Mouse (Mus musculus) heart, adult 18-20 months (tissue): ENCODE measurements around the gene Pgm5. TPM values are rescaled to one million over a fixed set of nuclear protein-coding genes. Genes with fewer than 3 reads are reported as not detected.
A peak's percentile ranks its signal among the peaks of the same experiment; 100 is the strongest.
"Not testable (repeated sequence)": the region's sequence is repeated elsewhere in the genome, so short reads cannot be mapped to it uniquely, and the experiment has no call there.

ENCODE experiments used
- DNase-seq, 2 experiments: peaks; one replicate each; pipeline ENCODE4 v3.0.0; 2021 to 2022; ENCODE audit warnings: mixed read lengths in 1 of 2
- long read RNA-seq, 2 experiments: library from polyadenylated mRNA; stranded (forward); transcript quantifications; one replicate each; pipeline ENCODE4 v2.0.0; 2021
- total RNA-seq, 2 experiments: library from RNA; stranded (reverse); gene quantifications; 2 replicates each; pipeline ENCODE4 v1.2.3; 2021

Pgm5 gene
- total RNA-seq, result 100 to 1,000 TPM; 108 TPM
- long read RNA-seq, experiment 1, partial matches to known transcripts, result 0 of 4 reads
- long read RNA-seq, experiment 1, other reads (novel, unspliced or antisense), result 4 of 4 reads
- long read RNA-seq, experiment 2, partial matches to known transcripts, result 0 of 4 reads
- long read RNA-seq, experiment 2, other reads (novel, unspliced or antisense), result 3 of 4 reads

DNA sequence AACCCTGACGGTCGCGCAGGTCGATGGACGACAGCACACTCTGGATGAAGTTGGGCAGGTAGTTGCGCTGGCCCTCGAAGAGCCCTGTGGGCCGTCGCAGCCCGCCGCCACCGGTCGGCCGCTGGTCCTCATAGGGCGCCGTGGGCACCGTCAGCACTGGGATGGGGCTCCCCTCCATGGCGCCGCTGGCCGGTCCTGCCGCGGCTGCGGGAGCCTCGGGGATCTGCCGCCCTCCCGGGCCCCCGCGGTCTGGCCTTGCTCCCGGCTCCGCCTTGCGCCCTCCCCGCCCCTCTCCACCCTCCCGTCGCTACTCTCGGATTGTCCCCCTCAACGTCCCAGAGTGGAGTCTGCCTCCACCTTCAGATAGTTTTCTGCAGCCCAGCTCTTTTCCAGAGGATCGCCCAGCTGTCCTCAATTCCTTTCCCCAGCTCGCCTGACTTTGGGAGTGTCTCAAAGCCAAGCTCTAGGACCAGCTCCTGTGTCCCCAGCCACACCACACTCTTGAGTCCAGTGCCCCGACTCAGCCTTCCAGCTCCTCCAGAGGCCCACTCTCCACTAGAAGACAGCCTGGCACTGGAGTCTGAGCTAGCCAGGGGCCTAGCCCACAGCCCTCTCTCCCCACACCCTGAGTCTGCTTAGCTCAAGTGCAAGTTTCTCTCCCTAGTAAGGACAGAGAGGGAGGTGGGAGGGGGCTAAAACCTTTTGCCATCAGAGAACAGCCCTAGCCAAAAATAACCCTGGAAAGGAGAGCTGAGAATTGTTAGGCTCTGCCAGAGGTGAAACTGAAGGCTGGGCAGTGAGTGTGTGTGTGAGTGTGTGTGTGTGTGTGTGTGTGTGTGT lies at the start of gene Pgm5:
Gene Pgm5, minus strand, starts transcription at position 244 of the 840 bp plus-strand sequence.
- peak; percentile 67 to 73 for DNase-seq

DNA sequence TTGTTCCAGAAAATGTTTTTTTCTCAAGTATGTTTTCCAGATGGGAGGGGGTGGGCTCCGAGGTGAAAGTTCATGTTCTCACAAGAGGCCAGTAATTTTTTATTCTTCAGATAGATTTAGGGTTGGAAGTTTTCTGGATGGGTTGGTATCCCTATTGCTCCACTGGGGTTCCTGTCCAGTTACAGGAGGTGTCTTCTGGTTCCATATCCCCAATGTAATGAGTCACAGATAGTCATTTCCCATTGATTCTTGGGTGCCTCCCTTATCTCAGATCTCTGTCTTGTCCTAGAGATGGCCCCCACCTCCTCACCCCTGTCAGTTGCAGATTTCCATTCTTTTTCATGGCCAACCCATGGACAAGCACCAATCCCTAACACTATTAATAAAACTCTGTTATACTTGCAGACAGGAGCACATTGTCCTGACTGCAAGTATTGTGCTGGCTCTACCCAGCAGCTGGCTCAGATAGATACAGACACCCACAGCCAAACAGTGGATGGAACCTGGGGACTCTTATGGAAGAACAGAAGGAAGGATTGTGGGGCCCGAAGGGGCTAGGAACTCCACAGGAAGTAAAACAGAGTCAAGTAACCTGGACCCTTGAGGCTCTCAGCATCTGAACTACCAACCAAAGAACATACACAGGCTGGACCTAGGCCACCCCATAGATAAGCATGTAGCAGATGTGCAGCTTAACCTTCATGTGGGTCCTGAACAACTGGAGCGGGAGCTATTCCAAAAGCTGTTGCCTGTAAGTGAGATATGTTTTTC lies 46.9 kb upstream of the Pgm5 start:
- no peak for DNase-seq

DNA sequence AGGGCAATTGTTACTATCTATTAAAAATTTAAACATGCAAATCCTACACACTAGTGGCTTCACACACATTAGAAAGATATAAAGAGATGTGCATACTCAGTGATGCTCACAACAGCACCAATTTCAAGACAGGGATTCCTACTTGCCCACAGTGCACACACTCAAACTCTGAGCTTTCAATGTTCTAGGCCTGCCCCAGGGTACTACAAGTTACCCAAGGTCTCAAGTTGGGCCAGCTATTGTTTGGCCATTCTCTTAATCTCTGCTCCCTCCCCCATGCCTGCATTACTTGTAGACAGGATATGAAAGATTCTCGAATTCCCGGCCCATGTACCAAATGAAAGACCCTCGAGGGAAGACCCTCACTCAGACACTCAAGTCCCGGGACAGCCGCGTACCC lies 46.0 kb upstream of the Pgm5 start:
- DNase-seq, result no peak

DNA sequence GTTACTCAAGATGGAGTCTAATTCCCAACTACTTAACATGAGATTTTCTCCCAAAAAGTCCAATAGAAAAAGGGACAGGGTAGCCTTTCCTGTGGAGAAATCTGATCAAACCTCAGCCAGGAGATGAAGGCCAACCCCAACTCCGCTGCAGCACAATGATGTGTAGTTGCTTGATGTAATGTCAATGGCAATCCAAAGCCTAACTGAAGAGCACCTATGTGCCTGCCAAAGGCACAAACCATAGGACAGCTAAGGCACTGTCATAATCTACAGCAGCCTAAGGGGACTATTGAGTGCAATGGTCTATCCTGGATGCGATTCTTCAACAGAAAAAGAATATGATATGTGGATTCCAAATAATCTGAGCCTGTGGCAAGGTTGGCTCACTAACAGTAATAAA lies 41.2 kb upstream of the Pgm5 start:
- no peak for DNase-seq

DNA sequence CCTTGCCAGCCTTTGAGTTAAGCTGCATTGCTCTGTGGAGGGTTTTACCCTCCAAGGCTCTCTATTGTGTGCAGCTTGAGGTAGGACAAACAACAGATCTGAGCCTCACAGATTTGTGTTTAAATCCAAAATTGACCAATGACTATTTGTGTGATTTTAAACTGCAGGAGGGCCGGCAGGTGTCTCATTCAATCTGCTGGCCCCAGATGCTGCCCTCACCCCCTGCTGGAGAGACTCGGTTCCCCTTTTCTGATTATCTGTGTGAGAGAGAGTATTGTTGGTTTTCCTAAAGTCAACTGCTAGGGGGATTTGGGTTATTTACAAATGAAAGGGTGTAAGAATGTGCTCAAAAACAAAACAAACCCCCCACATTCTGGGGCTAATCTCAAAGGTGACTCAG lies 40.6 kb upstream of the Pgm5 start:
- DNase-seq, result no peak

DNA sequence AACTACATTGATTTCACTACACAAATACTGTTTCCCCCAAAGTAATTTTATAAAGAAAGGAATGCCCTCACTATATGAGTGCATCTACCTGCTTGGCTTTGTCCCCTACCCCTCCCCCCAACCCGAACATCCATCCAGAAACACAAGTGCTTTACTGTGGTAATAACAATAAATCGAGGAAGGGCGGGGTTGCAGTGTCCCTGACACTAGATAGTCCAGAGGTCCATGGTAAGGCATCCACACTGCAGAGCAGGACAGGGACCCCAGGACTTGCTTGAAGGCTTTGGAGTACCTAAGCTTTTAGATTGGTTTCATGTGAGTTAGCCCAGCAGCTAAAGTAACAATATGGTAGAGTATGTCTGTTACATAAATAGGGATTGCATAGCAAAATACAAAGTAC lies 40.0 kb upstream of the Pgm5 start:
- no peak for DNase-seq

DNA sequence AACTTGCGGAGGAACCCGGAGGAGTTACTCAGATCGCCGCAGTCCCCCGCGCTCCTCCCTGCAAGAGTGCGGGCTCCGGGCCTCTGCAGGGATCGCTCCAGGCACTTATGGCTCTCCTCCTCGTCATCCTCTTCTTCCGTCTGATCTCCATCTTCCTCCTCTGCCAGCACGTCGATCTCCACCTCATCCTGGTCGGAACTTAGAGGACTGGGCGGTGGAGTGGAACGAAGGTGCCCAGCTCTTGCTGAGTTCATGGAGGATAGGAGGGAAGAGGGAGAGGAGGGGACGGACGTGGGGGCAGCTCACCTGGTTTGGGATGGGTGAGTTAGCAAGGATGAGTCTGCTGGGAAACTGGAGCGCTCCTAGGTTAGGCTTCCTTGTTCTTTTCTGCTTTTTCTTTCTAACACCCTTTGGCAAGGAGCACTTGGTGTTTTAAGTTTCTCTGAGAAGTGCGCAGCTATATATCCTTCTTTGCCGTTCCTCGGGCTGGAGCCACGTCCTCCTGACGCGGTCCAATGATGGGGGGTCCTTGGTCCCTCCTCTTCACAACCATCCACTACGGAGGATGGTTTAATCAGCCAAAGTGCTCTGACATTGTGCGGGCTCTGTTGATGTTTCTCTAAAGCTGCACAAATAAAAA lies 39.0 kb upstream of the Pgm5 start, which contains the start of gene Foxd4:
Gene Foxd4, minus strand, starts transcription at position 617 of the 640 bp plus-strand sequence.
- no peak for DNase-seq

DNA sequence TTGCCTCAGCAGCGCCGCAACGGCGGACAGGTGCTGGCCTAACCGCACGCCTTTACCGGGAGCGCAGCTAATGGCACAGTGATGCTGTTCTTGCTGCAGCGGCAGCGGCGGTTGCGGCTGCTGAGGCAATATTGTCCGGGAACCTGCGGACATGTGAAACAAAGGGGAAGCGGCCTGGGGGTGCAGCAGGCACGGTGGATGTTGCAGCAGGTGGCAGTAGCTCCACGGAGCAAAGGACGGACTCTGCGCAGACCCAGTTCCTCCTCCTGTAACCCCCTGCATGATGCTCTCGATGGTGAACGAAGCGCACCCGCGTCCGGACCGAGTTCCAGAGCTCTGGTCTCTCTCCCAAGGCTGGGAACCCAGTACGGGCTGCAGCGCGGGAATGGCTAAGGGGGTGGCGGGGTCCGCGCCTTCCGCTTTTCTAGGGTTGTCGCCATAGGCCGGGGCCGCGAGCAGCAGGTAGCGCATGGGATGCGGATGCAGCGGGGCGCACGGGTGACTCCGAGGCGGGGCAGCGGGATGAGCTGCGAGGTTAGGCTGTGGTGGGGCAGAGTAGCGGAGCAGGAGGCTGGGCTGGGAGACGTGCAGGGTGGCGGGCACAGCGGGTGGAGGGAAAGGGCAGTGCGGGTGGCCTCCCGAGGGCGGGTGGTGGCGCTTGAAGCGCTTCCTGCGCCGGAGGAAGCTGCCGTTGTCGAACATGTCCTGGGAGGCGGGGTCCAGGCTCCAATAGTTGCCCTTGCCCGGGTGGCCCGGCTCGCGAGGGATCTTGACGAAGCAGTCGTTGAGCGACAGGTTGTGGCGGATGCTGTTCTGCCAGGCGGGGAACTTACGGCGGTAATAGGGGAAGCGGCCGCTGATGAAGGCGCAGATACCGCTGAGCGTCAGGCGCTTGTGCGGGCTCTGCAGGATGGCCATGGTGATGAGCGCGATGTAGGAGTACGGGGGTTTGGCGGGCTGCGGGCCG lies 38.2 kb upstream of the Pgm5 start:
- peak in 1 of 2 experiments; percentile 29 for DNase-seq

DNA sequence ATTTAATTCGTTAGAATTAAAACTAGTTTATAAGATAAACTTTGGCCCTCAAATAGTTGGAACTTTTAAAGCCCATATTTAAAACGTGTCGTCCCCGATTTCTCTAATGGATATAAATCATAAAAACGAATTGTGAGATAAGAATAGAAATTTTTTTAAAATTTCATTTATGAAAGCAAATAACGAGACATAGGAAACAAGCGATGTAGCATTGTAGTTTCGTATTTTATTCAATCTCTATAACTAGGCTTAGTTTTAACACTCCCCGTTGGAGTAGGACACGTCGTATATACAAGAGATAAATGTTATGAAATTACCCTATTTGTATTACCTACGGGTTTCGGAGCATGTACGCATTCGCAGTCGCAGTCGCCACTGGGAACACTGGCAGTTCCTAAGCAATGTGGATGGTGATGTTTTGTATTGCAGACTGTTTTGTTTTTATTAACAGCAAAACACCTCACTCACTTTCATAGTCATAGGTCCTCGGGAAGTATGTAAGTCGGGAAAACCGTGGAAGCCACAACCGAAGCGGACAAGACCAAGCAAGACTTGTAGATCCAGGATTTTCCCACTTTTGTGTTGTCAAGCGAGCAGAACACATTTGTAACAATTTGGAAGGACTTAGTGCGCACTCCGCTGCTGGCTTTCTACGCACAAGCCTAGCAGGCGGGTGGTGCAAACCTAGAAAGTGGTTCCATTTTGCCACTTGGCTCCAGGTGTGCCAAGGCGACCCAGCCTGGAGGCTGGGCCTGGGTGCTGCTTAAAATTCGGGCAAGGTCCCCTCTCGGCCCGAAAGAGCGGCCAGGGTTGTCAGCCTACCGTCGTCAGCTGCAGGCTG lies 37.3 kb upstream of the Pgm5 start:
- DNase-seq, result peak in 1 of 2 experiments; percentile 32

DNA sequence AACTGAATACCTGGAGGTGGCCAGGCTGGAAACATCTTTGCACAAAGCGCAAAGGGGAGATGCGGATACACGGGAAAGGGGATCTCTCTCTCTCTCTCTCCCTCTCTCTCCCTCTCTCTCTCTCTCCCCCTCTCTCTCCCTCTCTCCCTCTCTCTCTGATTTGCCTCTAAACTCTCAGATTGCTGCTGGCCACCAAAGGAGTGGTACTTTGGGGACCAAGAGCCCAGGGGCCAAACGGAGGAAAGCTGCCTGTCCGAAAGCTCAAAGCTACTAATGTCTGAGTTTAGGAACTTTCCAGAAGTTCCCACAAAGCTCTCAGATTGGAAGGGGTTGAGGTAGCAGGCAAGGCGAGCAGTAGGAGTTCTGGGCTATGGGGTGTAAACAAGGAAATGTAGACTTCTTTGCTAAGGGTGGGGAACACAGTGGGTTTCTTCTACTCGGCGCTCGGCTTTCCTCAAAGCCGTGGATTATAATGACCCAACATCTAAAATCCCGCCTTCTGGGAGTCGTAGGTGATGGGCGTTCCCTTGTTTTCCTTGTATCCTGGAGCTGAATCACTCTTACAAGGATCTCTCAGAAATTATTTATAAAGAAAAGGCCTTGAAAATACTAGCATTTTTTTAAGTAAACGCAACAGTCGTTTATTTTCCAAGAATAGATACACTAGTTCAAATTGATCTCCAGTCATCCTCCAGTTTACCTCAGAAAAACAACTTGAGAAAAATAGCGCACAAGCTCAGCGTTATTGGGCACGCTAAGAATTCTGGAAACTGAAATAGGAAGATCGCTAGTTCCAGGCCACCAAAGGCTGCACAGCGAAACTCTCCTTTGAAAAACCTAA lies 36.5 kb upstream of the Pgm5 start:
- peak in 1 of 2 experiments; percentile 23 for DNase-seq

DNA sequence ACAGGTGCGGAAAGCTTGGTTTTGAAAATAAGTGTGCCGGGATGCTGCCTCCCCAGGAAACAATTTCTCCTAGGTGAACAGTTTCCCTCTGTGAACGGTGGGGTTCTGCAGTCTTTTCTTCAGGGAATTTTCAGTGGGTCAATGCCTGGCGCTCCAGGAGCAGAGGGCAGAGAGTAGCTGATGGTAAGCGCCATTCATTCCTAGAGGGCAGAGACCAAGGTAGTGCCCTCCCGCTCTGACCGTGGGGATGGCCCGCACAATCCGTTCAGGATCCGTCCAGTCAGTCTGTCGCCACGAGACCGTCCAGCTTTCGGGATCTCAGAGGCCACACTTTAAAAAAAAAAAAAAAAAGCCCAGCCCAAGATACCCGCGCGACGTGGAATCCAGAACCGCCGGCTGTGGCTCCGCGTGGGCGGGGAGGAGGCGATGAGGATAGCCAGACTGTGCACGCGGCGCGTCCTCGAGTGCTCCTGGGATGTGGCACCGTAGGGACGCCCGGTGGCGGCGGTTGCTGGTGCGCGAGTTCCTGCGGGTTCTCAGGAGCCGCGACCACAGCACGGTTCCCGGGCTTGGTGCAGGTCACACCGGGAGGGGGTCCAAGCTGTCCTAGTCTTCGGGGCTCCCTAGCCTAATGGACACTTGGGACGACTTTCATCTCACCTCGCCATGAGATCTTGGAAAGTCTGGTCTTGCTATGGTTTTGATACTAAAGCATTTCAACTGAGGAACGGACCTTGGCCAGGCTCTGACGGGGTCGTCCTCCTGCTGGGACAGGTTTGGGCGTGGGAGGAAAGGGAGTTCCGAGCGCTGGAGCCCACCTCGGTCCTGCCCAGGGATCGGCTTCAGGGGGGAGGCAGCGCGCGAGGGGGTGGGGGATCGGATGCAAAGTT lies 35.6 kb upstream of the Pgm5 start:
- DNase-seq, result no peak

DNA sequence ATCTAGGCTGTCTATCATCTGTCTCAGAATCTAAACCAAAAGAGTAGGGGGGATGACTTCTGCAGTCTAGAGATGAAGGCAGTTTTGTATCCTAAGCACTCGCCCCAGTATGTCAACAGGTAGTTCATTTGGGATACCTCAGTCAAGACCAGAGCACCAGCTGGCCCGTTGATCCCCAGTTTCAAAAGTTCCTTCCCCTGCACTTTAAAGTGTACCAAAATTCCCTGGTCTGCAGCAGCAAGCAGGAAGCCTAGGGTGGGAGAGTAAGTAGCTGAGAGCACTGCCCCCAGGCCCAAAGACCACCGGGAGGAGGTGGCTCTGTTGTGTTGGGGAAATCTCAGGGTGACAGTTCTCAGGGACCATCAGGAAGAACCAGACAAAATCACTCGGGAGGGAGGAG lies 34.9 kb upstream of the Pgm5 start:
- DNase-seq, result no peak

DNA sequence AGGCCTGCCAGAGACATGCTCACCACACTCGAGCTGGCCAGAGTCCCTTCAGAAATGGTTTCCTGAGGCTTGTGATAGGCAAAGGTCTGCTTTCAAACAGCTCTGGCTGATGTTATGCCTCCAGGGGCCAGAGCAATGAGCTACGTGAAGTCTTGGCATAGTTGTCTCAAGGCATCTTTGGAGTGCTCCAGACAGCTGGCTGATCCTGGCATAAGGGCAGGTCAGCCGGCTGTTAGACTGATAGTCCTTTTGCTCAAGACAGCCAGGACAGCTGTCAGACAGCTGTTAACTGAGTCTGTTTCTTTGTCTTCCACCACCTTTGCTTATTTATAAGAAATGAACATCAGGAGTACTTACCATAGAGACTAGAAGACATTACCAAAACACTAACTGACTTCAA lies 25.2 kb upstream of the Pgm5 start:
- DNase-seq, result no peak

DNA sequence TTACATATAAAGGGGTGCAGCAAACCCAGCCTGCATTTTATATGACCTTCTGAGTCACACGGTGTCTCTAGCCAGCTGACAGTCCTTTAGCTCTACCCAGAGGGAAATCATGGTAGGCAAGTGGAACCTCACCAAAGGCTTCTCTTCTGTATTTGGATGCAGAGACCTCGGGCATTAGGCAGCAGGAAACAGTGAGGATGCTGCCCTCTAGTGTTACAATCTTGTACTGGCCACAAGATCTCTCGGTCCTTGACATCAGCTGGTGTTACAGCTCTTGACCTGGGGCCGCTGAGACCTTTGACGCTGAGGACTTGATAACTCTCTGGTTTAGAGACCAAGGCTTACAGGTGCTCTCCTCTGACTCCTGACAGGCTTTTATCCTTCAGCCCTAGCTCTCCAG lies 23.8 kb upstream of the Pgm5 start:
- peak; percentile 39 to 73 for DNase-seq

DNA sequence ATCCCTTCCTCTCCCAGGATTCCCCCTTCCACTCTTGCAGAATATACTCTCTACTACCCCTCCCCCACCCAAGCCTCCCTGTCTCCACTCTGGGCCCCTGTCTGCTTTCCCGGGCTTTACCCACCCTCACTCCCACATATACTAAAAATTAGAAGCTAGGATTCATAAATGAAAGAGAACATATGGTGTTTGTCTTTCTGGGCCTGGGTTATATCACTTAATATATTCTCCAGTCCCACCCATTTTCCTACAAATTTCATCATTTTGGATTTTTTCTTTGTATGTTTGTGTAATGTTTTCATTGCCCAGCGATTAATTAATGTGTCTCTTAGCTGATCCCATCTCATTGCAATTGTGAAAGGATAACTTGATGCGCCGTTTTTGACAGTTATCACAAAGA lies 19.6 kb upstream of the Pgm5 start:
- DNase-seq, result no peak

DNA sequence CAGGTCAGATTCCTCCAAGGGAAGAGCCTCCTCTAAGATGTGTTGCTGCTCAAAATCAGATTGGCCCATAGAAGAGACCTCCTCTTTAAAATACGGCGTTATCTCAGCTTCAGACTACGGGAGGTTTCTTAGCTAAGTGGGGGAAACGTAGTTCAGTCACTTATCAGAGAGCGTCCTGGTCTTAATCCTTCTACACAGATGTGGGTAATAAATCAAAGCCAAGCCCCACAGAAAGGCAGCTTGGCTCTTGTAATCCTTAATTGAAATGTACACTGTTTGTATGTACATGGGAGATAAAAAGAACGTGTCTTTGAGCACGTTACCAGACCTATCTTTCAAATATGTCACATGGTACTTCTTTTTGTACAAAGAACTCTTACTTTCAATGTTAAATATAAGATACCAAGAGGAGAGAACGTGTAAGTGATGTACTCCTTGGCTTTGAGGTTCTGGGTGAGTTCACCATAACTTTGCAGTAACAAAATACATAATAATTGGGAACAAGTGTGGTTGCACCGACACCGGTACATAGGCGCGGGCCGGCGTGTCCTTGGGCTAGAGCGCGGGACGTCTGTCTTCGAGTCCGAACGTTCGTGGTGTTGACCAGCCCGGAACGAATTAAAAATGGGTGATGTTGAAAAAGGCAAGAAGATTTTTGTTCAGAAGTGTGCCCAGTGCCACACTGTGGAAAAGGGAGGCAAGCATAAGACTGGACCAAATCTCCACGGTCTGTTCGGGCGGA lies 13.6 kb upstream of the Pgm5 start, which contains the start of gene Gm10053:
Gene Gm10053, plus strand, starts transcription at position 558 of the 742 bp plus-strand sequence.
- DNase-seq, result not testable (repeated sequence)

DNA sequence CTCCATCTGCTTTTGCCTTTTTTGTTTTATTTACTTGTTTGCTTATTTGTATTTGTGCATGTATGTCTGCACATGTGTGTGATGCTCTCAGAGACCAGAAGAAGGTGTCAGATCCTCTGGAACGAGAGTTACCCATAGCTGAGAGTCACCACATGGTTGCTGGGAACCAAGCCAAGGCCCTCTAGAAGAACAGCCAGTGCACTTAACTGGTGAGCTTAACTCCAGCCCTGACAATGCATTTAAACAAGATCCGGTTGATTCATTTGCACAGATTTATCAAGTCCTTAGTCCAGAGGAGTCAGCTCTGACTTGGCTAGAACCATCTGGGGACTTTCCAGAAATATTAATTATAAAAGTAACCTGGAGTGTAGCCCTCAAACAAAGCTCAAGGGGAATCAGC lies 12.2 kb upstream of the Pgm5 start:
- peak; percentile 48 to 52 for DNase-seq
